Mouse (Mus musculus) CH12.LX (cell line): ENCODE measurements around the gene Sec24a. TPM values are rescaled to one million over a fixed set of nuclear protein-coding genes. Genes with fewer than 3 reads are reported as not detected.

Experiments
- DNase-seq: peaks from one replicate; pipeline ENCODE4 v3.0.0-alpha.2; 2013; ENCODE audit errors: extremely low read depth
- H3K27ac ChIP-seq: 2 replicates; pipeline ENCODE4 v1.5.1; 2012; ENCODE audit warnings: low read depth, mild to moderate bottlenecking, control low read depth, moderate library complexity; ENCODE audit not compliant: insufficient read depth
- H3K27me3 ChIP-seq: replicated peaks from 2 replicates; pipeline ENCODE3; 2012; ENCODE audit warnings: inconsistent platforms
- H3K36me3 ChIP-seq, 2 experiments: replicated peaks in 1 of 2; 2 replicates each; pipeline versions ENCODE3 to v1.6.1; 2012; ENCODE audit warnings: inconsistent platforms in 1 of 2, low read length in 1 of 2, mild to moderate bottlenecking in 1 of 2, mixed read lengths in 1 of 2, moderate library complexity in 1 of 2; ENCODE audit not compliant: control insufficient read depth in 1 of 2, insufficient read depth in 1 of 2
- H3K4me1 ChIP-seq, 2 experiments: 2 replicates each; pipeline ENCODE4 v1.6.1; 2012; ENCODE audit warnings: inconsistent platforms in 1 of 2, moderate library complexity in 1 of 2; ENCODE audit not compliant: insufficient read depth in 2 of 2, control insufficient read depth in 1 of 2
- H3K4me2 ChIP-seq: 2 replicates; pipeline ENCODE4 v1.6.1; 2012; ENCODE audit warnings: low read depth, mild to moderate bottlenecking, control low read depth; ENCODE audit not compliant: poor library complexity, insufficient read depth, severe bottlenecking
- H3K4me3 ChIP-seq, 3 experiments: fragments of 150-350 bp in 1 of 3; sonication (generic) in 1 of 3; replicated peaks in 1 of 3; 2 replicates each; pipeline versions ENCODE3 to v1.5.1; 2011 to 2012; ENCODE audit warnings: low read depth in 2 of 3, low read length in 2 of 3, mild to moderate bottlenecking in 2 of 3, moderate library complexity in 2 of 3, control low read depth in 1 of 3, improper control_type of control experiment in 1 of 3, inconsistent platforms in 1 of 3, mixed read lengths in 1 of 3; ENCODE audit not compliant: poor library complexity in 1 of 3
- H3K79me2 ChIP-seq: replicated peaks from 2 replicates; pipeline ENCODE4 v1.6.1; 2012; ENCODE audit warnings: mild to moderate bottlenecking, moderate library complexity; ENCODE audit not compliant: control insufficient read depth, poor library complexity, insufficient read depth, severe bottlenecking; ENCODE audit errors: extremely low read depth
- H3K9ac ChIP-seq: 2 replicates; pipeline ENCODE4 v1.6.1; 2012; ENCODE audit warnings: low read depth, mild to moderate bottlenecking, control low read depth, moderate library complexity; ENCODE audit not compliant: insufficient read depth
- H3K9me3 ChIP-seq: replicated peaks from 2 replicates; pipeline ENCODE3; 2012; ENCODE audit warnings: low read length, inconsistent platforms, mixed read lengths
- BHLHE40 ChIP-seq: IDR thresholded peaks from 2 replicates; pipeline ENCODE4 v1.6.1; 2011; ENCODE audit warnings: mild to moderate bottlenecking, low read depth, low read length, improper control_type of control experiment
- CHD2 ChIP-seq: IDR thresholded peaks from 2 replicates; pipeline ENCODE4 v1.6.1; 2011; ENCODE audit warnings: low read length, improper control_type of control experiment
- E2F4 ChIP-seq: IDR thresholded peaks from 2 replicates; pipeline ENCODE4 v1.6.1; 2011; ENCODE audit warnings: low read depth, low read length, improper control_type of control experiment; ENCODE audit not compliant: insufficient replicate concordance
- GABPA ChIP-seq: IDR thresholded peaks from 2 replicates; pipeline ENCODE4 v1.6.1; 2012; ENCODE audit warnings: low read depth, low read length, improper control_type of control experiment, inconsistent platforms; ENCODE audit not compliant: insufficient replicate concordance
- HCFC1 ChIP-seq: IDR thresholded peaks from 2 replicates; pipeline ENCODE4 v1.6.1; 2012; ENCODE audit warnings: low read depth, mild to moderate bottlenecking, inconsistent platforms, low read length, improper control_type of control experiment
- JUN ChIP-seq: IDR thresholded peaks from 2 replicates; pipeline ENCODE4 v1.6.1; 2011; ENCODE audit warnings: low read depth, mild to moderate bottlenecking, low read length, improper control_type of control experiment, moderate library complexity; ENCODE audit not compliant: insufficient read depth
- JUND ChIP-seq: conservative IDR thresholded peaks from 2 replicates; pipeline ENCODE4 v1.6.1; 2011; ENCODE audit warnings: low read depth, low read length, improper control_type of control experiment
- KAT2A ChIP-seq: IDR thresholded peaks from 2 replicates; pipeline ENCODE4 v1.6.1; 2012; ENCODE audit warnings: low read length, improper control_type of control experiment, inconsistent platforms; ENCODE audit not compliant: insufficient replicate concordance
- MAZ ChIP-seq: IDR thresholded peaks from 2 replicates; pipeline ENCODE4 v1.6.1; 2012; ENCODE audit warnings: low read depth, mild to moderate bottlenecking, inconsistent platforms, low read length, improper control_type of control experiment, moderate library complexity
- MXI1 ChIP-seq: IDR thresholded peaks from 2 replicates; pipeline ENCODE4 v1.6.1; 2011; ENCODE audit warnings: mild to moderate bottlenecking, low read depth, low read length, improper control_type of control experiment
- MYC ChIP-seq: IDR thresholded peaks from 2 replicates; pipeline ENCODE4 v1.6.1; 2011; ENCODE audit warnings: low read depth, mild to moderate bottlenecking, improper control_type of control experiment, low read length
- NELFE ChIP-seq: IDR thresholded peaks from 2 replicates; pipeline ENCODE4 v1.6.1; 2011; ENCODE audit warnings: low read depth, low read length, improper control_type of control experiment
- PAX5 ChIP-seq: IDR thresholded peaks from 2 replicates; pipeline ENCODE4 v1.6.1; 2012; ENCODE audit warnings: low read length, inconsistent platforms, mixed read lengths
- RAD21 ChIP-seq: IDR thresholded peaks from 2 replicates; pipeline ENCODE4 v1.6.1; 2011; ENCODE audit warnings: low read depth, mild to moderate bottlenecking, low read length, improper control_type of control experiment, moderate library complexity
- RCOR1 ChIP-seq: conservative IDR thresholded peaks from 2 replicates; pipeline ENCODE4 v1.6.1; 2012; ENCODE audit warnings: low read depth, mild to moderate bottlenecking, inconsistent platforms, low read length, improper control_type of control experiment
- TCF12 ChIP-seq: IDR thresholded peaks from 2 replicates; pipeline ENCODE4 v1.6.1; 2014; ENCODE audit warnings: low read depth, mild to moderate bottlenecking, inconsistent platforms, low read length, improper control_type of control experiment
- ZKSCAN1 ChIP-seq: IDR thresholded peaks from 2 replicates; pipeline ENCODE4 v1.6.1; 2012; ENCODE audit warnings: low read depth, inconsistent platforms, low read length, improper control_type of control experiment, borderline replicate concordance
- ZMIZ1 ChIP-seq: IDR thresholded peaks from 2 replicates; pipeline ENCODE4 v1.6.1; 2012; ENCODE audit warnings: low read depth, mild to moderate bottlenecking, inconsistent platforms, low read length, improper control_type of control experiment
- ZNF384 ChIP-seq: IDR thresholded peaks from 2 replicates; pipeline ENCODE4 v1.6.1; 2012; ENCODE audit warnings: low read depth, low read length, improper control_type of control experiment, inconsistent platforms
- dilution Hi-C: fragments of 300-500 bp; cut with MboI; formaldehyde crosslinking; loops from 2 replicates; pipeline ENCODE4 v1.14.3; 2020; ENCODE audit warnings: low sequenced_read_pairs; ENCODE audit not compliant: extremely low pct_unique_long_range_greater_than_20kb, extremely low pct_ligation_motif_present
- in situ Hi-C: fragments of 300-500 bp; cut with MboI; formaldehyde crosslinking; loops from 3 replicates; pipeline ENCODE4 v1.14.3; 2019; ENCODE audit warnings: low sequenced_read_pairs, low pct_ligation_motif_present, low pct_unique_long_range_greater_than_20kb, mixed read lengths
- polyA plus RNA-seq: library from polyadenylated mRNA; unstranded; fragments of >175 nt; gene quantifications from 2 replicates; pipeline ENCODE4 v1.2.1, GENCODE M21; 2012; ENCODE audit warnings: low read depth; ENCODE audit not compliant: insufficient read length
- total RNA-seq, 2 experiments: library from RNA; depleted of rRNA; stranded (reverse); fragments of 300-350 nt in 1 of 2; fragments of >200 nt in 1 of 2; gene quantifications; 2 replicates each; pipeline ENCODE4 v1.2.3; 2012 to 2014

Sec24a gene
- total and polyA plus RNA-seq, 3 experiments: 5.5 to 16.8 (median 6.3) TPM

DNA sequence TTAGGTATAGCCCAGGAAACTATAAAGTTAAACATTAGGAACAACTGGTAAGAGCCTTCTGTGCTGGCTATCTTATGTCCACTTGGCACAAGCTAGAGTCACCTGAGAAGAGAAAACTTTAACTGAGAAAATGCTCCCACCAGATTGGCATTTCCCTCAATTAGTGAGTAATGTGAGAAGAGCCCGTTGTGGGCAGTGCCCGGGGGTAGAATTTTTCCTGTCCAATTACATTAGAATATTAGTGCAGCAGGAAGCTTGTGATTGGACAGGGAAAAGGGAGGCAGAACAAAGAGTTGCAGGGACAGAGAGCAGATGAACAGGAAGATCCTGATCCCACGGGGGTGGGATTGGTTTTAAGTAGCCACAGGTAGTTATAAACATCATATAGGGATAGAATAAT, 60.6 kb downstream of the Sec24a start:
- no peaks in the 10 kb centered on the region for H3K27me3 ChIP-seq
- H3K9ac ChIP-seq: no peak overlapping the region
- no peak overlapping the region for H3K4me2 ChIP-seq
- TF ChIP-seq HCFC1 (no peak), ZKSCAN1 (no peak), CHD2 (no peak), TCF12 (no peak), RCOR1 (no peak), MXI1 (no peak), JUN (no peak), BHLHE40 (no peak), GABPA (no peak), ZMIZ1 (no peak), MAZ (no peak), ZNF384 (no peak), PAX5 (no peak), E2F4 (no peak), JUND (no peak)
- no peak overlapping the region for H3K27ac ChIP-seq
- no peak overlapping the region for H3K4me3 ChIP-seq
- dilution Hi-C loops (no loop called here), in situ Hi-C loops (loop anchor here (25.0 kb wide), 1 partner anchor 441 kb away; the partner anchor contains the start of genes BC049762 and Clk4)
- DNase-seq: no peak
- H3K79me2 ChIP-seq: no peaks in the 10 kb centered on the region
- H3K4me1 ChIP-seq: peaks cover 2 to 15% of the 10 kb centered on the region in 2 experiments
- H3K9me3 ChIP-seq: peaks cover 6% of the 10 kb centered on the region
- peaks cover 62 to 89% of the 10 kb centered on the region in 2 experiments for H3K36me3 ChIP-seq

DNA sequence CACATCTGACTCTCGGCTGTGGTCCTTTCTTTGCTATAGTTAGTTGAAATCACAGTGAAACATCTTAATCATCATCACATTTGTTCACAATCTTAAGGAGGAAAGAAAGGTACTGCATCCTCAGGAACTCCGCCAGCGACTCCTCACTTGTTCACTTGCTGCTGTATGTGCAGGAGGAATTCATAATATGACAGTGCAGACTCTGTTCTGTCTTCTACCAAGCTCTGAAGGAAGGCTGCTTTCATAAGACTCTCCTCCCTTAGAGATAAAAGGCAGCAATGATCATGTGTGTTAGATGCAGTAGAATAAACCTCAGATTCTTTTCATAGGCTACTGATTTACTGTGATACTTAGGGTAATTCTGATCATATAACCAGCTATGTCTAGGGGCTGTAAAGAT, 68.5 kb downstream of the Sec24a start:
- Histone ChIP-seq H3K27me3 (no peaks in the 10 kb centered on the region), H3K4me3 (no peak overlapping the region), H3K27ac (no peak overlapping the region), H3K36me3 (peaks cover 35 to 59% of the 10 kb centered on the region in 2 experiments), H3K9me3 (peaks cover 6% of the 10 kb centered on the region), H3K79me2 (no peaks in the 10 kb centered on the region), H3K4me2 (no peak overlapping the region), H3K9ac (no peak overlapping the region), H3K4me1 (peaks cover 2 to 3% of the 10 kb centered on the region in 2 experiments; a peak in 3 of 4 replicates)
- in situ Hi-C loops (loop anchor here (10.0 kb wide), 1 partner anchor 300 kb away; no protein-coding TSS in a partner anchor), dilution Hi-C loops (no loop called here)
- no peak for TF ChIP-seq KAT2A
- no peak for TF ChIP-seq MYC
- no peak for TF ChIP-seq E2F4
- no peak for TF ChIP-seq RAD21
- TF ChIP-seq NELFE: no peak
- DNase-seq: no peak
